Mouse (Mus musculus): Measurements from ENCODE around the gene Upk1b. TPM values are rescaled to one million over a fixed set of nuclear protein-coding genes. Genes with fewer than 3 reads are reported as not detected.

Upk1b gene
- polyA plus RNA-seq, 1 experiment from 2014 or later, result 1.4 TPM

DNA sequence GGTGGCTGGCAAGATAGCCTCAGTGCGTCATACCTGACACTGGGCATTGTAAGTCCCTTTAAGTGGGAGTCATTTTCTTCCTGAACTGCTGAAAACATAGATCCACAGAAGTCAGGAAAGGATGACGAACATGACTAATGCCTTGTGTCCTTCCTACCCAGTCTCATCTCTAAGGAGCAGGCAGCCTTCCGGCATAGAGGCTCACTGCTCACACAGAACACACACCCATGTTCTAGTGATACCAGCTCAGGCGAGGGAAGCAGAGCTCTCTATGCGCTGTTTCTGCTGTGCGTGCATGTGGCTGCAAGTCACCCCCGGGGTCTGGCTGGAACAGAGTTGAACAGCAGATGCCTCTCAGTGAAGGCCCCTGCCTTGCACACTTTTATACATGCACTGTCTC lies 14.8 kb downstream of the Upk1b start:
- Histone ChIP-seq H3K27me3 (ENCODE audit: control insufficient read depth, insufficient read depth, low read depth, low read length) (peaks cover 2% of the 10 kb centered on the region), H3K4me1 (ENCODE audit: control insufficient read depth, low read depth, low read length) (no peaks in the 10 kb centered on the region), H3K36me3 (ENCODE audit: control insufficient read depth, insufficient read depth) (no peaks in the 10 kb centered on the region), H3K4me2 (ENCODE audit: low read depth, low read length) (no peak overlapping the region), H3K27ac (ENCODE audit: low read length) (no peak overlapping the region), H3K9ac (ENCODE audit: low read depth, low read length) (no peak overlapping the region), H3K4me3 (ENCODE audit: low read depth, low read length) (no peak overlapping the region), H3K9me3 (replicated peaks; ENCODE audit: control insufficient read depth, low read length) (no peaks in the 10 kb centered on the region)
- WGBS (ENCODE audit: insufficient replicate concordance), result 69% methylated on average over 7 of the region's 7 CpGs
- no peak for ATAC-seq (ENCODE audit: low read depth)

DNA sequence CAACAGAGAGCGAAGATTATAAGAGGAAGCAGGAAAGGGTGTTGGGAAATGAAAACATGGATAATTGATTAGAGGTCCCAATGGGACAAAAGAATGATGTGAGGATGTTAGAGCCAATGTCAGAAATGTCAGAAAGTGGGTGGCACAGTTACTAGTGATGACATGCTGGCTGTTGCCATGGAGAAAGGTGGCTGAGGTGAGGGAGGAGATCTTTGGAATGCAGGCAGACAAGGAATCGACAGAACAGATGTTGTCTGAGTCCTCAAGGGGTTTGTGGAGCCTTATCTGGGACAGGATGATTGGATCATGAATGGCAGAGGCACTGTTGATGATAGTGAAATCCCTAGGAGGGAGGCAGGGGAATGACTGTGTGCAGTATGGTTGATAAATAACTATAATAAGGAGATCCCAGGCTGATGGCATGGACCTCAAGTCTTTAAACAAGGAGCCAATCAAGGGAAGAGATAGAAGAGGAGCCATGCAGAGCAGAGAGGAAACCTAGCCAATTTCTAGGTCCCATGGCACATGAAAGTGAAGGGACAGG lies 17.5 kb downstream of the Upk1b start:
- H3K4me1 ChIP-seq (ENCODE audit: control insufficient read depth, low read depth, low read length), result no peaks in the 10 kb centered on the region
- no peak for ATAC-seq (ENCODE audit: low read depth)
- WGBS (ENCODE audit: insufficient replicate concordance), result 48% methylated on average over 2 of the region's 2 CpGs
- no peaks in the 10 kb centered on the region for H3K36me3 ChIP-seq (ENCODE audit: control insufficient read depth, insufficient read depth)
- peaks cover 2% of the 10 kb centered on the region for H3K27me3 ChIP-seq (ENCODE audit: control insufficient read depth, insufficient read depth, low read depth, low read length)
- H3K4me2 ChIP-seq (ENCODE audit: low read depth, low read length), result no peak overlapping the region
- no peak overlapping the region for H3K27ac ChIP-seq (ENCODE audit: low read length)
- no peak overlapping the region for H3K9ac ChIP-seq (ENCODE audit: low read depth, low read length)
- H3K9me3 ChIP-seq (replicated peaks; ENCODE audit: control insufficient read depth, low read length), result no peaks in the 10 kb centered on the region
- H3K4me3 ChIP-seq (ENCODE audit: low read depth, low read length), result no peak overlapping the region

DNA sequence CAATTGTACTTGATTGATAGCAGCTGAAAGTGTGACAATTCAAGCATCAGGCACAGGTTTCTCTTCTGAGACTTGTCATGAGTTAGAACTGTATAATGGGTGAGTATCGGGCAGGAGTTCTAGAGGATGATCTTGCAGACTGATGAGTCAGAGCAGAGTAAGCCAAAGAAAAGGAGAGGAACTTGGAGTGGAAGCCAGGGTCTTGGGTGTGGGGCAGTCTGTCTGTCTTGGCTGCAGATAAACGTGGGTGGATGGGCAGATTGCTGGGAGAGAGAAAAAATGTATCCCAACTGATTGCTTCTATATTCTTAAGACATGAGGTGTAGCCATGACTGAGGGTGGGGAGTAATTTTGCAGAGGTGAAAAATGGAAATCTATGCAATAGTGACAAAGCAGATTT lies 18.2 kb downstream of the Upk1b start:
- WGBS (ENCODE audit: insufficient replicate concordance), result 42% methylated on average over 2 of the region's 2 CpGs
- Histone ChIP-seq H3K36me3 (ENCODE audit: control insufficient read depth, insufficient read depth) (no peaks in the 10 kb centered on the region), H3K9me3 (replicated peaks; ENCODE audit: control insufficient read depth, low read length) (no peaks in the 10 kb centered on the region), H3K27me3 (ENCODE audit: control insufficient read depth, insufficient read depth, low read depth, low read length) (peaks cover 2% of the 10 kb centered on the region), H3K4me1 (ENCODE audit: control insufficient read depth, low read depth, low read length) (no peaks in the 10 kb centered on the region), H3K9ac (ENCODE audit: low read depth, low read length) (no peak overlapping the region), H3K4me2 (ENCODE audit: low read depth, low read length) (no peak overlapping the region), H3K27ac (ENCODE audit: low read length) (no peak overlapping the region), H3K4me3 (ENCODE audit: low read depth, low read length) (no peak overlapping the region)
- no peak for ATAC-seq (ENCODE audit: low read depth)

DNA sequence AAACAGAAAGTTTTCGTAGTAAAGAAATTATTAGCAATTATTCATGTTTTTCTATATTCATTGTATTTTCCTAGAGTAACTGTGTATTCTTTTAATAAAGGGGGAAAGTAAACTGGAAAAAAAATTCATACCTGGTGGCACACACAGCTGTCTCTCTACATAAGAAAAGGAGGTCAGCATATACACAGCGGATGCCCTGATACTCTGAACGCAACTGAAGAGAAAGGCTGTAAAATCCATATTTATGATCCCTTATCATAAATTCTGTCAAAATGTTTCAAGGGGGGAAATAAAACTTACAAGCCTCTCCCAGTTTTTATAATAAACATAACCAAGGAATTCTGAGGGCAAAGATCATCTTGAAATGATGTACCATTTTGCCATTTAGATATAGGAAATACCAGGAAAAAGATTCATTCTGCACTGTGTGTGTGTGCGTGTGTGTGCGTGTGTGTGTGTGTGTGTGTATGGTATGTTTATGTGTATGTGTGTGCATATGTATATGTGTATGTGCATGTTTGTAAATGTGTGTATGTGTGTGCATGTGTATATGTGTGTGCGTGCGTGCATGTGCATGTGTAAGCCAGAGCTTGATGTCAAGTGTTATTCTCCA lies 19.1 kb downstream of the Upk1b start:
- H3K9me3 ChIP-seq (replicated peaks; ENCODE audit: control insufficient read depth, low read length), result no peaks in the 10 kb centered on the region
- no peaks in the 10 kb centered on the region for H3K4me1 ChIP-seq (ENCODE audit: control insufficient read depth, low read depth, low read length)
- H3K4me3 ChIP-seq (ENCODE audit: low read depth, low read length), result no peak overlapping the region
- ATAC-seq (ENCODE audit: low read depth), result no peak
- H3K27ac ChIP-seq (ENCODE audit: low read length), result no peak overlapping the region
- H3K27me3 ChIP-seq (ENCODE audit: control insufficient read depth, insufficient read depth, low read depth, low read length), result peaks cover 2% of the 10 kb centered on the region
- 75% methylated on average over 7 of the region's 7 CpGs for WGBS (ENCODE audit: insufficient replicate concordance)
- H3K9ac ChIP-seq (ENCODE audit: low read depth, low read length), result no peak overlapping the region
- no peaks in the 10 kb centered on the region for H3K36me3 ChIP-seq (ENCODE audit: control insufficient read depth, insufficient read depth)
- H3K4me2 ChIP-seq (ENCODE audit: low read depth, low read length), result no peak overlapping the region

DNA sequence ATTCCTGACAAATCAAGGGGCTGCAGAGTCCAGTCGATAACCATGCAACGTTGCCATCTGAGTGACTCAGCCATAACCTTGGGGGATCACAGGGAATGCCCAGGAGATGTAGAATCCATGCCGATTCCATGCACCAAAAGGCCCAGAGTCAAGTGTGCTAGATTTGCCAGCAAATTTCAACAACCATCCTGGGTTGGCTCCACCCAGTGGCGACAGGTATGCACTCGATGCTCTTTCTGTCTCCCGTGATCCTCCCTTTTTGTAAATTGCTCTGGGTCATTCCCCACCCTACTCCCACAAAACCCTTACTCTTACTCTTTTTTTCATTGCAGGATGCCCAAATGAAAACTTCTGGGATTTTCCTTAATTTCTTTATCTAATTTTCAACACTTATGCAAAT lies 23.8 kb downstream of the Upk1b start:
- no peak for ATAC-seq (ENCODE audit: low read depth)
- Histone ChIP-seq H3K9ac (ENCODE audit: low read depth, low read length) (no peak overlapping the region), H3K4me1 (ENCODE audit: control insufficient read depth, low read depth, low read length) (no peaks in the 10 kb centered on the region), H3K27ac (ENCODE audit: low read length) (no peak overlapping the region), H3K36me3 (ENCODE audit: control insufficient read depth, insufficient read depth) (no peaks in the 10 kb centered on the region), H3K4me2 (ENCODE audit: low read depth, low read length) (no peak overlapping the region), H3K27me3 (ENCODE audit: control insufficient read depth, insufficient read depth, low read depth, low read length) (no peaks in the 10 kb centered on the region; the same call in 1 of the 2 replicates), H3K4me3 (ENCODE audit: low read depth, low read length) (no peak overlapping the region), H3K9me3 (replicated peaks; ENCODE audit: control insufficient read depth, low read length) (no peaks in the 10 kb centered on the region)
- 50% methylated on average over 6 of the region's 6 CpGs for WGBS (ENCODE audit: insufficient replicate concordance)

DNA sequence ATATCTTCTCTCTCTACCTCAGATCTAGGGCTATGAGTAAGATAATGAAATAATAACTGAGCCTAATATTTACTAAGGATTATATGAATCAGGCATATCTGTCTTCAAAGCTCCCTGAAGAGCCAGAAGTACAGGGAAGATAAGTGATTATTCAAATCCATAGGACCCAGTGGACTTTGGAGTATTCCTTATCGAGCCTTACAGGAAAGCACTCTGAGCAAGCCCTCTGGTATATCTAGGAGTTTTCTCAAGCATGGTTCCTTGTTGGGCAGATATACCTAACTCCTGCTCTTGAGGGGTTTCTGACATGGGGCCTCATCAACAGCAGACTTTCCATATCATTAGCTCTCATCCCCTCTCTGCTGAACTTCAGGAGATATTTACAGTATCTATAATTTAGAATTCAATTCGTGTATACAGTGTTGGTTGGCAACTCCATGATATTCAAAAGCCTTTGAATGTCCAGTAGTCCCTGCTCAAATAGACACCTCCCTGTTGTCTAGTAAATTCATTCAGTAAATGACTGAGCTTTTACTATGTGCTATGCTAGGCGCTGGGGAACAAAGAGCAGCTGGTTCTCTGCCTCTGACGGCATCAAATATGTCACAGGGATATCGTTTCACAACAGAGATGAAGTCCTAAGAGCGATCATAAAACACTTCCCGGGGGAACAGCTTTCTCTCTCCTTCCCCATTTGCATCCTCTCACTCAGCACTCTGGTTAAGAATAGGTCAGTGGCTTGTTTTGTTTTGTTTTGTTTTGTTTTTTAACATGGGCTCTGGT lies 25.0 kb downstream of the Upk1b start:
- Histone ChIP-seq H3K36me3 (ENCODE audit: control insufficient read depth, insufficient read depth) (no peaks in the 10 kb centered on the region), H3K4me3 (ENCODE audit: low read depth, low read length) (no peak overlapping the region), H3K9me3 (replicated peaks; ENCODE audit: control insufficient read depth, low read length) (no peaks in the 10 kb centered on the region), H3K27me3 (ENCODE audit: control insufficient read depth, insufficient read depth, low read depth, low read length) (no peaks in the 10 kb centered on the region; the same call in 1 of the 2 replicates), H3K4me2 (ENCODE audit: low read depth, low read length) (no peak overlapping the region), H3K4me1 (ENCODE audit: control insufficient read depth, low read depth, low read length) (no peaks in the 10 kb centered on the region), H3K27ac (ENCODE audit: low read length) (no peak overlapping the region), H3K9ac (ENCODE audit: low read depth, low read length) (no peak overlapping the region)
- ATAC-seq (ENCODE audit: low read depth), result no peak
- WGBS (ENCODE audit: insufficient replicate concordance), result 50% methylated on average over 7 of the region's 7 CpGs

DNA sequence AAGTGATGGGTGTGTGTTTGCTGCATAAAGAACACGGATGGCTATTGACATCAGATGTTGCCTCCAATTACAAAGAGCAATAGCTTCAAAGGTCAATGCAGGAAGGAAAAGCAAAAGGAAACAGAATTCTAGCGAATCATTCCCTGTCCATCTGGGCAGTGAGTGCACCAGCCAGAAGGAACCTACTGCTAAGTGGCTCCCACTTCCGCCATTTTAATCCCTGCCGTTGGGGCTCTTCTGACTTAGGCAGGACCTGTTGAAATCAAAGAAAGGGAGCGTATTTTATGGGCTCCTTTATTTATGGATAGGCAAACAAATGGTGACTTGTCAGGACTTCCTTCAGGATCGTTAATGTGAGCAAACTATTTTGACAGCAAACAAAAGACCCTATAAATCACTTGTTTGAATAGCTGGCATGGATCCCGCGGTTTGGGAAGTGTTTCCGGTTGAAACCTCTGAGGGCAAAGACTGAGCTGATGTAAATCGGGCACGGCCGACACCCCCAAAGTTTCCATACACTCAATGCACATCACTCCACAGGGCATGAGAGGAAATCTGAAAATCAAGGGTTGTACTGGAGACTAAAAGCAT lies 27.1 kb downstream of the Upk1b start:
- WGBS (ENCODE audit: insufficient replicate concordance), result 17% methylated on average over 12 of the region's 12 CpGs
- Histone ChIP-seq H3K9ac (ENCODE audit: low read depth, low read length) (no peak overlapping the region), H3K27ac (ENCODE audit: low read length) (no peak overlapping the region), H3K9me3 (replicated peaks; ENCODE audit: control insufficient read depth, low read length) (no peaks in the 10 kb centered on the region), H3K4me3 (ENCODE audit: low read depth, low read length) (no peak overlapping the region), H3K27me3 (ENCODE audit: control insufficient read depth, insufficient read depth, low read depth, low read length) (no peaks in the 10 kb centered on the region; the same call in 1 of the 2 replicates), H3K36me3 (ENCODE audit: control insufficient read depth, insufficient read depth) (no peaks in the 10 kb centered on the region), H3K4me2 (ENCODE audit: low read depth, low read length) (no peak overlapping the region), H3K4me1 (ENCODE audit: control insufficient read depth, low read depth, low read length) (no peaks in the 10 kb centered on the region)
- no peak for ATAC-seq (ENCODE audit: low read depth)

DNA sequence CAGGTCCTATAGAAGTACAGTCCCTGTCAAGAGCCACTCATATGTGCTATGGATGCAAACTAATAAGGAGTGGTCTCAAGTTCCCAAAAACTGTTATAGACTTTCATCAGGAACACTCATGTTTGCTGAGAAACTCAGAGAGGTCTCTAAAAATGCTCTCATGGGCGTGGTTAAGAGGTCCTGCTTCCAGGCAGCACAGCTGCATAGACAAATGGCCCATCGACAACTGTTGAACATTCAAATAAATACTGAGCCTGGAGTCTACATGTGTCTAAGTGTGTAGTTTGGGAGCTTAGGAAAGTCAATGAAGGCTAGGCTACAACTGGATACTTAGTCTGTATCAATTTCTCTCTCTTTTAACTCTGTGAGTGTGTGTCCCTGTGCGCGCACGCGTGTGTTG lies 29.0 kb downstream of the Upk1b start:
- Histone ChIP-seq H3K36me3 (ENCODE audit: control insufficient read depth, insufficient read depth) (no peaks in the 10 kb centered on the region), H3K4me2 (ENCODE audit: low read depth, low read length) (no peak overlapping the region), H3K4me1 (ENCODE audit: control insufficient read depth, low read depth, low read length) (no peaks in the 10 kb centered on the region), H3K4me3 (ENCODE audit: low read depth, low read length) (no peak overlapping the region), H3K27ac (ENCODE audit: low read length) (no peak overlapping the region), H3K27me3 (ENCODE audit: control insufficient read depth, insufficient read depth, low read depth, low read length) (no peaks in the 10 kb centered on the region; the same call in 1 of the 2 replicates), H3K9ac (ENCODE audit: low read depth, low read length) (no peak overlapping the region), H3K9me3 (replicated peaks; ENCODE audit: control insufficient read depth, low read length) (no peaks in the 10 kb centered on the region)
- ATAC-seq (ENCODE audit: low read depth), result no peak
- WGBS (ENCODE audit: insufficient replicate concordance), result 84% methylated on average over 6 of the region's 6 CpGs

DNA sequence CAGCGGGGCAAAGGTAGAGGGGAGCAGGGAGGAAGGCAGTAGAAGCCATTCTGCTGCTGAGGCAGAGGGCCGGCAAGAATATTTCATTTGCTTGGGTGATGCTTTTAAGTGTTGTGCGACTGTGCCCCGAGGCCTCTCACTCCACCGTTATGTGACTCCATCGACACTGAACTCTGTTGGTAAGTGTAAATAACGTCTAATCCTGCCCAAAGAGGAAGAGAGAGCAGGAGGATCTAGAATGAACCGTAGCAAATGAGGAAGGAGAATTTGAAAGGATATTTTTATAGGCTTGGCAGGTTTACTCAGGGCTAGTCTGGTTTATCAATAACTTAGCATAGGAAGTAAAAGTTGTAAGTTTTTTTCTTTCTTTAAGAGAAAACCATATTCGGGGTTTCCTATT lies 30.6 kb downstream of the Upk1b start:
- H3K27ac ChIP-seq (ENCODE audit: low read length), result no peak overlapping the region

More for the DNA sequence above, 30.6 kb downstream of the Upk1b start:
- no peak for ATAC-seq (ENCODE audit: low read depth)
- no peak overlapping the region for H3K9ac ChIP-seq (ENCODE audit: low read depth, low read length)
- no peaks in the 10 kb centered on the region; the same call in 1 of the 2 replicates for H3K27me3 ChIP-seq (ENCODE audit: control insufficient read depth, insufficient read depth, low read depth, low read length)
- H3K4me1 ChIP-seq (ENCODE audit: control insufficient read depth, low read depth, low read length), result no peaks in the 10 kb centered on the region
- no peak overlapping the region for H3K4me3 ChIP-seq (ENCODE audit: low read depth, low read length)
- no peaks in the 10 kb centered on the region for H3K36me3 ChIP-seq (ENCODE audit: control insufficient read depth, insufficient read depth)
- no peak overlapping the region for H3K4me2 ChIP-seq (ENCODE audit: low read depth, low read length)
- WGBS (ENCODE audit: insufficient replicate concordance), result 51% methylated on average over 9 of the region's 9 CpGs
- H3K9me3 ChIP-seq (replicated peaks; ENCODE audit: control insufficient read depth, low read length), result no peaks in the 10 kb centered on the region

All from liver, embryonic 16.5 days (tissue).